Mouse (Mus musculus) right cerebral cortex, postnatal 4 days (tissue): ENCODE data around the gene Cib2.

ENCODE experiments used
- DNase-seq: peaks from one replicate; pipeline ENCODE4 v3.0.0-alpha.2; 2022

Cib2 gene

GRCm38 (mm10) chr9:54544212-54544953, 15.6 kb downstream of the Cib2 start:
- DNase-seq, result no peak

- DNase-seq, result no peak
Measured at GRCm38 (mm10) chr9:54540801-54541200, 19.2 kb downstream of the Cib2 start.

- DNase-seq, result no peak
Measured at GRCm38 (mm10) chr9:54538684-54539083, 21.3 kb downstream of the Cib2 start, which contains the start of gene Sh2d7. Sh2d7 (plus strand) TSS chr9:54538984.

GRCm38 (mm10) chr9:54538244-54538643, 21.8 kb downstream of the Cib2 start:
- DNase-seq, result no peak

GRCm38 (mm10) chr9:54537480-54537879, 22.5 kb downstream of the Cib2 start:
- no peak for DNase-seq

- DNase-seq, result peak; percentile 44
Measured at GRCm38 (mm10) chr9:54537030-54537429, 23.0 kb downstream of the Cib2 start.

- peak; percentile 69 for DNase-seq
Measured at GRCm38 (mm10) chr9:54536236-54536635, 23.8 kb downstream of the Cib2 start.

GRCm38 (mm10) chr9:54533975-54534374, 26.0 kb downstream of the Cib2 start:
- peak; percentile 79 for DNase-seq

GRCm38 (mm10) chr9:54532926-54533325, 27.1 kb downstream of the Cib2 start:
- DNase-seq, result no peak

GRCm38 (mm10) chr9:54531421-54531820, 28.6 kb downstream of the Cib2 start:
- DNase-seq, result no peak

GRCm38 (mm10) chr9:54530836-54531235, 29.2 kb downstream of the Cib2 start:
- no peak for DNase-seq

- DNase-seq, result no peak
Measured at GRCm38 (mm10) chr9:54529950-54530349, 30.1 kb downstream of the Cib2 start.

GRCm38 (mm10) chr9:54527694-54528093, 32.3 kb downstream of the Cib2 start:
- DNase-seq, result no peak

GRCm38 (mm10) chr9:54520286-54520685, 39.7 kb downstream of the Cib2 start:
- DNase-seq, result no peak

- DNase-seq, result no peak
Measured at GRCm38 (mm10) chr9:54518921-54519320, 41.1 kb downstream of the Cib2 start.

- no peak for DNase-seq
Measured at GRCm38 (mm10) chr9:54515991-54516390, 44.0 kb downstream of the Cib2 start.

- no peak for DNase-seq
Measured at GRCm38 (mm10) chr9:54502873-54503272, 57.1 kb downstream of the Cib2 start.

- no peak for DNase-seq
Measured at GRCm38 (mm10) chr9:54502111-54502495, 57.9 kb downstream of the Cib2 start.

GRCm38 (mm10) chr9:54501453-54502110, 58.4 kb downstream of the Cib2 start, which contains the start of gene Dmxl2:
Dmxl2 (minus strand) TSS chr9:54501626.
- DNase-seq, result peak; percentile 97

- no peak for DNase-seq
Measured at GRCm38 (mm10) chr9:54500832-54501452, 59.1 kb downstream of the Cib2 start.

GRCm38 (mm10) chr9:54499791-54500190, 60.2 kb downstream of the Cib2 start:
- no peak for DNase-seq

GRCm38 (mm10) chr9:54499291-54499690, 60.7 kb downstream of the Cib2 start:
- no peak for DNase-seq
